Mouse (Mus musculus) liver, embryonic 14.5 days (tissue): ENCODE results near the gene Prss27. TPM values are rescaled to one million over a fixed set of nuclear protein-coding genes. Genes with fewer than 3 reads are reported as not detected.

Experiments
- ATAC-seq: fragments of 200-750 bp; cut with Nextera tagmentation; 2 replicates; pipeline ENCODE4 v1.8.0; 2017; ENCODE audit warnings: moderate number of reproducible peaks, mild to moderate bottlenecking, moderate library complexity; ENCODE audit not compliant: insufficient read depth
- DNase-seq, 3 experiments: peaks; one replicate each; pipeline ENCODE4 v3.0.0-alpha.2; 2012 to 2013; ENCODE audit warnings: low read depth in 3 of 3, low spot score in 3 of 3
- H3K27ac ChIP-seq: fragments of 300-500 bp; sonication (generic); 2 replicates; pipeline ENCODE4 v1.5.1; 2014; ENCODE audit warnings: moderate library complexity, mild to moderate bottlenecking, control low read depth, inconsistent platforms
- H3K27me3 ChIP-seq: fragments of 300-500 bp; sonication (generic); 2 replicates; pipeline ENCODE4 v1.6.1; 2014; ENCODE audit warnings: mild to moderate bottlenecking, low read length, moderate library complexity; ENCODE audit not compliant: control insufficient read depth, insufficient read depth
- H3K36me3 ChIP-seq: fragments of 300-500 bp; sonication (generic); replicated peaks from 2 replicates; pipeline ENCODE4 v1.6.1; 2014; ENCODE audit warnings: low read depth; ENCODE audit not compliant: control insufficient read depth, insufficient read depth
- H3K4me1 ChIP-seq, 2 experiments: fragments of 200-500 bp in 1 of 2; fragments of 300-500 bp in 1 of 2; sonication (generic) in 1 of 2; replicated peaks; 2 replicates each; pipeline ENCODE4 v1.6.1; 2012 to 2014; ENCODE audit warnings: antibody characterized with exemption in 1 of 2, inconsistent platforms in 1 of 2, low read length in 1 of 2; ENCODE audit not compliant: control insufficient read depth in 2 of 2, insufficient read depth in 2 of 2
- H3K4me2 ChIP-seq: fragments of 300-500 bp; sonication (generic); 2 replicates; pipeline ENCODE4 v1.6.1; 2014; ENCODE audit warnings: low read depth, mild to moderate bottlenecking, control low read depth, moderate library complexity
- H3K4me3 ChIP-seq, 2 experiments: fragments of 200-500 bp in 1 of 2; fragments of 300-500 bp in 1 of 2; sonication (generic) in 1 of 2; 2 replicates each; pipeline ENCODE4 v1.5.1; 2012 to 2014; ENCODE audit warnings: low read depth in 2 of 2, low read length in 2 of 2, mild to moderate bottlenecking in 2 of 2, control low read depth in 1 of 2, inconsistent platforms in 1 of 2, moderate library complexity in 1 of 2; ENCODE audit not compliant: insufficient read depth in 1 of 2
- H3K9ac ChIP-seq: fragments of 300-500 bp; sonication (generic); replicated peaks from 2 replicates; pipeline ENCODE4 v1.6.1; 2014; ENCODE audit warnings: mild to moderate bottlenecking, control low read depth, moderate library complexity
- H3K9me3 ChIP-seq: fragments of 300-500 bp; sonication (generic); 2 replicates; pipeline ENCODE4 v1.6.1; 2016; ENCODE audit warnings: low read length, mixed read lengths; ENCODE audit not compliant: control insufficient read depth
- CTCF ChIP-seq: IDR thresholded peaks from 2 replicates; pipeline ENCODE4 v1.5.1; 2016; ENCODE audit warnings: antibody characterized with exemption, low read depth, control low read depth
- EP300 ChIP-seq: IDR thresholded peaks from 2 replicates; pipeline ENCODE4 v1.6.1; 2016; ENCODE audit warnings: antibody characterized with exemption, low read depth
- WGBS: fragments of 180-500 bp; shearing (Covaris S2); extraction: QIAGEN DNeasy Blood & Tissue Kit; methylation state at CpG from one replicate; pipeline ENCODE4 v1.1.7; 2014; ENCODE audit not compliant: insufficient replicate concordance; 5-methylcytosine and 5-hydroxymethylcytosine counted together
- polyA plus RNA-seq, 2 experiments: library from polyadenylated mRNA; depleted of rRNA in 1 of 2; stranded (reverse) in 1 of 2; unstranded in 1 of 2; fragments of >200 nt; fragmentation: Nextera tagmentation in 1 of 2; extraction: Ambion mirVana in 1 of 2; gene quantifications; 2 replicates each; pipeline versions ENCODE4 v1.2.1 to v1.2.3; 2012 to 2014

The Prss27 gene
- polyA plus RNA-seq, 2 experiments = not detected

DNA sequence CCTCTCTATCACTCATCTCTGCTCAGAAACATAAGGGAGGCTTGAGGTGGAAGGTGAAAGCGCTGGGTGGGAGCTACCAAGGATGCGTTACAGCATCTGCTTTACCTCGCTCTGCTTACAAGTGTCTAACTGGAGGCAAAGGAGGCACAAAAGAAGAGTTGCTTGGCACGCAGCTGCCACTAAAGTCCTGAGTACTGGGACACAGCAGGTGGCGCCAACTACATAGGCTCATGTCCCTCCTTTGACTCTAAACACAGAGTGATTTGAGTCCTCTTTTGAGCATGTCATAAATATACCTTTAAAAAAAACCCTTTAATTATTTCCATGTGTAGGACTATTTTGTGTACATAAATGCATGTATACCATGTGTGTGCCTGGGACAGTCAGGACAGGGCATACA, 28.3 kb upstream of the Prss27 start:
- no peak for DNase-seq
- no peak overlapping the region for H3K27ac ChIP-seq
- ATAC-seq = no peak
- TF ChIP-seq EP300 = no peak
- no peaks in the 10 kb centered on the region for H3K36me3 ChIP-seq
- no peaks in the 10 kb centered on the region for H3K9me3 ChIP-seq
- H3K27me3 ChIP-seq = no peaks in the 10 kb centered on the region
- WGBS = 45% methylated on average over 5 of the region's 5 CpGs
- H3K4me3 ChIP-seq = no peak overlapping the region
- no peak overlapping the region for H3K4me2 ChIP-seq
- H3K4me1 ChIP-seq = no peaks in the 10 kb centered on the region
- H3K9ac ChIP-seq = no peak overlapping the region

DNA sequence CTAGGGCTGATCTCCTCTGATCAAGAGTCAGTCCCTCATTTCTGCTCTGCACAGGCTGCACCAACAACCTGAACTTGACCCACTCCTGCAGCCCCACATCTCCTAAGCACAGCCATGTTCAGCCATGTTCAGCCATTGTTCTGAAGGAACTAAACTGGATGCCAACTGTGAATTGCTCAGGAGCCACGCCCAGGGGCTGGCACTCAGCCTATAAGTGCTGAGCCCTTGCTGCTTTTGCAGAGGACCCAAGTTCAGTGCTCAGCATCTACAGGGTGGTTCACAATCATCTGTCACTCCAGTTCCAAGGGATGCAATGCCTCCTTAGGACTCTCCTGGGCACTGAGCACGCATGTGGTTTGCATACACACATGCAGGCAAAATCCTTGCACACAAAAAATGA, 25.0 kb upstream of the Prss27 start:
- no peaks in the 10 kb centered on the region for H3K9me3 ChIP-seq
- H3K4me1 ChIP-seq = no peaks in the 10 kb centered on the region
- H3K4me3 ChIP-seq = no peak overlapping the region
- no peaks in the 10 kb centered on the region for H3K27me3 ChIP-seq
- no peak overlapping the region for H3K9ac ChIP-seq
- no peak for TF ChIP-seq EP300
- no peak for TF ChIP-seq CTCF
- H3K27ac ChIP-seq = no peak overlapping the region
- H3K4me2 ChIP-seq = no peak overlapping the region
- DNase-seq = no peak
- no peak for ATAC-seq
- 52% methylated on average over 2 of the region's 2 CpGs for WGBS
- no peaks in the 10 kb centered on the region for H3K36me3 ChIP-seq

DNA sequence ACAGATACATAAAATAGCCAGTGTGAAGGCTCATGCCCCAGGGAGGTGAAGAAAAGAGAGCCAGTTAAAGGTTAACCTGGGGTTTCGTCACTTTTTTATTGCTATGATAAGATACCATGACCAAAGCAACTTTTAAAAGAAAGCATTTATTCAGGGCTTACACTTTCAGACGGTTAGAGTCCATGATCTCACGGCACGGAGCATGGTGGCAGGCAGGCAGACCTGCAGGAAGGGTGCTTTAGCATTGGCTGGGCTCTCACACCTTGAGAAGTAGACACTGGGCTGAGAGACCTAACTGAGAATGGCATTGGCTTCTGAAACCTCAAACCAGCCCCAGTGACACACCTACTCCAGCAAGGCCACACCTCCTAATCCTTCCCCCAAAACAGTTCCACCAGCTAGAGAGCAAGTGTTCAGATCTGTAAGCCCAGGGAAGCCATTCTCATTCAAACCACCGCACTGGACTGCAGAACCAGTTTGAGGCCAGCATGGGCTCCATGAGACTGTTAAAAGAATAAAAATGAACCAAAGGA, 23.4 kb upstream of the Prss27 start:
- TF ChIP-seq CTCF (no peak), EP300 (no peak)
- Histone ChIP-seq H3K9ac (no peak overlapping the region), H3K9me3 (no peaks in the 10 kb centered on the region), H3K27ac (no peak overlapping the region), H3K36me3 (no peaks in the 10 kb centered on the region), H3K4me1 (no peaks in the 10 kb centered on the region), H3K27me3 (no peaks in the 10 kb centered on the region), H3K4me3 (no peak overlapping the region), H3K4me2 (no peak overlapping the region)
- DNase-seq = no peak
- ATAC-seq = no peak
- 62% methylated on average over 5 of the region's 5 CpGs for WGBS

DNA sequence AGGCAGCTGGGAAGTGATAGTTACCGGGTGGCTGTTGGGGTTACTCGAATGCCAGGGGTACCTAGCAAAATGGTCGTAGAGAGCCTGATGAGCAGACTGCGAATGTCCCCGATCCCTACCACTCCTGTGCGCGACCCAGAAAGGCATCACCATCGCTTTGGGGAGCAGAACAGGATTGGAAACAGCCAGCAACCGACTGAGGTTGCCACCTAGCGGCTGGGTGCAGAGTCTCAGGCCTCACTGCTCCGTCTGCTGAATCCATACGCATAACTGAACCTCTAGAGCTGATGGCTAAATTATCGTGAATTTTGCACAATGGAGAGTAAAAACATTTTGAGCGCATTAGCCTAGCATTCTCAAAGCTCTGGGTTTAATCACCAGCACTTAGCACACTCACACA, 22.2 kb upstream of the Prss27 start:
- H3K4me1 ChIP-seq = no peaks in the 10 kb centered on the region
- no peaks in the 10 kb centered on the region for H3K36me3 ChIP-seq
- ATAC-seq (no peak), DNase-seq (no peak)
- no peak overlapping the region for H3K4me3 ChIP-seq
- TF ChIP-seq CTCF (peak; percentile 68), EP300 (no peak)
- H3K27me3 ChIP-seq = no peaks in the 10 kb centered on the region
- no peak overlapping the region for H3K27ac ChIP-seq
- no peak overlapping the region for H3K4me2 ChIP-seq
- H3K9me3 ChIP-seq = no peaks in the 10 kb centered on the region
- whole genome bisulfite sequencing = 18% methylated on average over 14 of the region's 14 CpGs
- H3K9ac ChIP-seq = no peak overlapping the region

DNA sequence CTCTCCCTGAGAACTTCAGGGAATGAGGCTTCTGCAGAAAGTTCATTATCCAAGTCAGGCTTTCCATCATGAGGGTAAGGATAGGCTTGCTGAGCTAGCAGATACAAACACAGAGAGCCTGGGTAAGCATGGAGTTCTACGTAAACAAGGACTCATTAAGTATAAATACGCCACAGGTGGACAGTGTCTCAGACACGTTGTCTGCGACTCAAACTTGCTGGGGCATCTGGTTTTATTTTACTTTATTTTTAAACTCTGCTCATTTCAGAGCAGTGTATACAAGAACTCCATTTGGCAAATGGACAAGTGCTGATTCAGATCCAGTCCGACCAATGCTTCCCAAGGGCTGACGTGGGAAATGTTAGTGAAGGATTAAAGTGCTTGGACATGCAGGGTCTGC, 17.2 kb upstream of the Prss27 start:
- ATAC-seq = no peak
- Histone ChIP-seq H3K27ac (no peak overlapping the region), H3K36me3 (no peaks in the 10 kb centered on the region), H3K4me1 (no peaks in the 10 kb centered on the region), H3K9ac (no peak overlapping the region), H3K4me2 (no peak overlapping the region), H3K4me3 (no peak overlapping the region), H3K27me3 (no peaks in the 10 kb centered on the region), H3K9me3 (no peaks in the 10 kb centered on the region)
- WGBS = 68% methylated on average over 6 of the region's 6 CpGs
- TF ChIP-seq CTCF = no peak
- TF ChIP-seq EP300 = no peak
- no peak for DNase-seq
